Mouse (Mus musculus) kidney, postnatal 36 days (tissue): Measurements from ENCODE around the gene Pgm3.

ENCODE experiments used
- DNase-seq, 2 experiments: peaks; one replicate each; pipeline ENCODE4 v3.0.0; 2021 to 2022; ENCODE audit warnings: mixed read lengths in 2 of 2

Pgm3 gene

DNA sequence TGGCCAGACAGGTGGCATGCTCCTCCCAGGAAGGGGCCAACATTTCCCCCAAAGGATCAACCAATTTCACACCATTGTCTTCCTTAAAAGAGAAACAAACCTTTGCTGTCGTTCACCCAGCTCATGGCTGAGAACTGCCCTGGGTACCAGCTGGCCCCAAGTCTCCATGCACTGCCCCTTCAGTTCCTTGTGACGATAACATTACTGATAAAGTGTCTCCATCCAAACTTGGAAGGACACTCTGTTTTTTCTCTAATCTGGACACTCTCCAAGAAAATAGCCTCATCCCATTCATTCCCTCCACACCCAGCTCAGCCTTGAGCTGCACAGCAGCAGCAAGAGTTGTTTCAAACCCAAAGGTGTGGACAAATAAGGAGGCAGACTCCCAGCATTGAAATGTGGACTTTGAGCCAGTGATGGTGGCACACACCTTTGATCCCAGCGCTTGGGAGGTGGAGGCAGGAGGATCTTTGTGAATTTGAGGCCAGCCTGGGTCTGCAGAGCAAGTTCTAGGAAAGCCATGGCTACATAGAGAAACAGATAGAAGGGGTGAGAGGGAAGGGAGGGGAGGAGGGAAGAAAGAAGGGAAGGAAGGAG lies 2.2 kb downstream of the Pgm3 start:
- peak; percentile 46 to 60 for DNase-seq

DNA sequence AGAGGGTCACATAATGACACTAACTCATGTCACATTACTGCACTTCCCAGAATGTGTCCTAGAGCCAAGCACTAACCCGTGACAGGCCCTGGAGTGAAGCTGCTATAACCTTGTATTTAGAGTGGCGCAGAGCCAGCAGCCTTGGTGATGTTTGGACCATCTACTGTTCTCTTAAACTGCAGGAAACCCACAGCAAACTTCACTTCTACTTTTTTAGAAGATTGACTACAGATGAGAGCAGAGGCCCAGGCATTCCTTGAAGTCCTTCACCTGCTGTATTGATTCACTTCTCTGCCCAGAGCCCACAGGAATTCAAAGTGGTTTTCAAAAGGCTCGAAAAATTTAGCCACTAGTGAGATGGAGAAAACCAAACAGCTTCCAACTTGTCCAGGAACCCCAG lies 11.1 kb downstream of the Pgm3 start:
- DNase-seq, result peak; percentile 70 to 77

DNA sequence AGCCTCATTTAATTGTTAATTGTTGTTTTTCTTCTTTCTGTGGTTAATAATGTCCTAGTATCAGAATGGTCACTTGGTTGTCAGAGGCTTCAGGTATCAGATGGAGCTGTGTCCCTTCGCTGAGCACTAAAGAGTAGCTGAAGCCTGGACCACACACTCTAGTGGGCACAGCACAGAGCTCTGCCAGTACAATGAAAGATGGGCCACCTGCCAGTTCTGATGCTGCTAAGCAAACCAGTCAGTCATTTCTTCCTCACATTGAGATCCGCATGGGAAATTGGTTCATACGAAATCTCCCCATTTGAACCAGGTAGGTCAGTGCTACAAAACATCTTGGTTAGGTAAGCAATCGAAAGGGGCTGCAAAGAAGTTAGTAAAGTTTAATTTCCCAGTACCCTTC lies 17.0 kb downstream of the Pgm3 start:
- DNase-seq, result peak in 1 of 2 experiments; percentile 24

GRCm38 (mm10) chr9:86553886-86554285 lies 17.8 kb downstream of the Pgm3 start:
- DNase-seq, result peak in 1 of 2 experiments; percentile 55

- DNase-seq, result no peak
Observed at GRCm38 (mm10) chr9:86550717-86551116, 20.9 kb downstream of the Pgm3 start.

GRCm38 (mm10) chr9:86549637-86550162 lies 21.9 kb downstream of the Pgm3 start:
- peak in 1 of 2 experiments; percentile 19 for DNase-seq

GRCm38 (mm10) chr9:86544559-86544958 lies 27.1 kb downstream of the Pgm3 start:
- no peak for DNase-seq

GRCm38 (mm10) chr9:86543451-86543850 lies 28.2 kb downstream of the Pgm3 start:
- DNase-seq, result no peak

GRCm38 (mm10) chr9:86534071-86534470 lies 37.6 kb downstream of the Pgm3 start:
- no peak for DNase-seq

DNA sequence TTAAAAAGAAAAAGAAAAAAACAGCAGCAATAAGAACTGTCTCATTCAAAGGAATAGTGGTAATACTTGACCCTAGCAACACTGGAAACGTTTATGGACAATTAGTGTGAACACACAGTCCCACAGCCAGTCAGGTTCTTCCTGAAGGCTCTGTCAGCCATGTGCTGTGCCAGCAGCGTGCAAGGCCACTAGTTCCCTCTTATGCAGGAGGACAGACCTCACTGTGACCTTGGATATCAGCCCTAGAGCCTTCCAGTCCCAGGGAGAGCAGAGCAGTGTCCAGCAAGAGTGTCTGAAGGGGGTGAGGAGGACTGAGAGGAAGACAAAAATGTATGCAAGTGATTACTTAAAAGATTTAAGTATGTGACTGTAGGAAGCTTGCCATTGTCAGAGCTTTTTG lies 46.0 kb downstream of the Pgm3 start:
- no peak for DNase-seq

DNA sequence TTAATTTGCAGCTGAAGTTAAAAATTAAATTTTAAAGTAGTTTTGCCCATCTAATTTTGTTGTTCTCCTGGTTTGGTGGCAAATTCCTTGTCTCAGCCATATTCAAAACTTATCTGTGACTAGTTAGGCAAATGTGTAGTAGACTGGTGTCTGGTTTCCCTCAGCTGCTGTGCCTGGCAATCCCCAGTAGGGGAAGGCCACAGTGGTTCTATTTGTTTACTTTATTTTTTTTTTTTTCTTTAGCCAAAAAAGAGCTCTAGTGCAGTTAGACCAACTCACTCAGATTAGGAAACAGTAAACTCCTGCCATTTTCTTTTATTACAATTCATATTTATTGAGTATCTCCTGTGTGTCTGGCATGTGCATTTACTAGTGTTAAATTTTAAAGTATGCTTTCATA lies 49.3 kb downstream of the Pgm3 start:
- no peak for DNase-seq

DNA sequence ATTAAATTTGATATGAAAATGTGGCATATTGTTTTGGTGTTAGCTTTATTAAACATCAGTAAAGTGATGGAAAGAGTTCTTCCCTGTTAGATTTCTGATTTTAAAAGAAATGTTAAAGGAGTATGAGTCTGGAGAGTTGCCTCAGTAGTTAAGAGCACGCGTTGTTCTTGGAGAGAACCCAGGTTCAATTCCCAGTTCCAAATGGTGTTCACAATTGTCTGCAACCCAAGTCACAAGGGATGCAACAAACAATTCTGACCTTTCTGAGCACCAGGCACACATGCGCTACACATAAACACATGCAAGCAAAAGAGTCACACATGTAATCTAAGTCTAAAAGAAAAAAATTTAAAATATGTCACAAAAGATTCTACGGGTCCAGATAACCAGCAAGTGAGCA lies 56.8 kb downstream of the Pgm3 start:
- DNase-seq, result no peak

DNA sequence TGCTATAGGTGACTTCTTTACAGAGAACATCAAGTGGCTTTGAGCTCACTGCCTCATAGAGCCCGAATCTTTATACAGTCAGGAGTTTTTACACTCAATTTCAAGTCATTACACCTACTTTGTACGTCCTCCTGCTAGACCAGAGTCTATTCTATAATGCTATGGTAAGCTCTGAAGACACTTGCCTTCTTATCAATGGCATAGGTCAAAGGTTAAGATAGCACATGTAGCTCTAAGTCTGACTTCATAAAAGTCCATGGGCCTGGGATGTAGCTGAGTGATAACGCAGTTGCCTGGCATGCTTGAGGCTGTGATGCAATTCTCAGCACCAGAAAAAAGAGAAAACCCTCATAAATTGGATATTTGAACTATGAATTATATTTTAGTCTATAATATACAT lies 57.3 kb downstream of the Pgm3 start:
- DNase-seq, result no peak

GRCm38 (mm10) chr9:86513733-86514132 lies 57.9 kb downstream of the Pgm3 start:
- peak; percentile 4 to 5 for DNase-seq

DNA sequence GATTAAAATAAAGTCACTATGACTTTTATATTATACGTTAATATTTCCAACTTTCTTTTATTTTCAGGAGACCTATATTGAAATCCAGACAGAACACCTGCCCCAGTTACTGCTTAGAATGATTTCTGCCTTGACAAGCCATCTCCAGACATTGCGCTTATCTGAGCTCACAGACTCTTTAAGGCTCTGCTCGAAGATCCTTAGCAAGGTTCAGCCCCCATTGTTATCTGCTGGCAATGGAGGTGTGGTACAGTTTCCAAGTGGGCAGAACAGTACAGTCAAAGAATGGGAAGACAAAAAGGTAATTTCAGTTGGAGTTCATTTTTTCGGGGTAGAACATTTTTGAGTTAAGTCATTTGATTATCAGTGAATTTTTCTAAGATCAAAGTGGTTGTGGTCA lies 64.2 kb downstream of the Pgm3 start:
- no peak for DNase-seq
